Mouse (Mus musculus): ENCODE measurements around the gene Zbtb45.
A peak's percentile ranks its signal among the peaks of the same experiment; 100 is the strongest.

DNA sequence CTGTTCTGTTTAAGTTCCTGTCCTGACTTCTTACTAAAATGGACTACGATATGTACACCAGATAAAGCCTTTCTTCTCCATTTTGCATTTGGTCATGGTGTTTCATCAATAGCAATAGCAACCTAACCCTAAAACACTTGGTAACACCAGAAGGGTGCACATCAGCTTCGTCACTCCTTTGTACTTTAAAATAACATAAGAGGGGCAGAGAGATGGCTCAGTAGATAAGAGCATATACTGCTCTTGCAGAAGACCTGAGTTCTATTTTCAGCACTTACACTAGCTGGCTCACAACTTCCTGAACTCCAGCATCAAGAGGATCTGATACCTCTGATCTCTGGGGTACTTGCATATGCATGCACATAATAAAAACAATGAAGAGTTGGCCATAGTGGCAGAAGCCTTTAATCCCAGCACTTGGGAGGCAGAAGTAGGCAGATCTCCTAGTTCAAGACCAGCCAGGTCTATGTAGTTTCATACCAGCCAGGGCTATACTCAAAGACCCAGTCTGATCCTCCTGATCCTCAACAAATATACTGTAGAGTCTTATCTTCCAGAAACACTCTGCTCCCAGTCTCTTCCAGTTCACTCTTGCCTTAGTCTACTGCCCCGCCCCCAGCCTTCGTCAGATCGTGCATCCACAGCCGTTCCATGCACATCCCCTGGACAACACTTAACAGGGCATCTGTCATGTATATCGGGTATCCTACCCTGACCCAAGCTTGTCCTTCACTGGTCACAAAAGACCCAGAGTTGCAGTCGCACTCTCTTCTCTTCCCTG is 22.2 kb downstream of the Zbtb45 start:
- TF ChIP-seq GATA1 (IDR thresholded peaks at IDR 0.05; ENCODE audit: low read length) (peak; percentile 77), TAL1 (IDR thresholded peaks at IDR 0.05; ENCODE audit: low read length) (no peak)
